Mouse (Mus musculus) right cerebral cortex, postnatal 4 days (tissue): Measurements from ENCODE around the gene Npff.

Experiments used
- DNase-seq: peaks from one replicate; pipeline ENCODE4 v3.0.0-alpha.2; 2022

Gene Npff

GRCm38 (mm10) chr15:102524892-102525485 is at the start of gene Npff:
Npff (minus strand) TSS chr15:102524942.
- peak; percentile 81 for DNase-seq

- DNase-seq, result no peak
Measured at GRCm38 (mm10) chr15:102572081-102572480, 47.3 kb upstream of the Npff start.

GRCm38 (mm10) chr15:102567849-102568248 is 43.1 kb upstream of the Npff start:
- no peak for DNase-seq

- no peak for DNase-seq
Measured at GRCm38 (mm10) chr15:102563681-102564080, 38.9 kb upstream of the Npff start.

GRCm38 (mm10) chr15:102563061-102563460 is 38.3 kb upstream of the Npff start:
- DNase-seq, result no peak

- no peak for DNase-seq
Measured at GRCm38 (mm10) chr15:102562491-102562890, 37.7 kb upstream of the Npff start.

- DNase-seq, result no peak
Measured at GRCm38 (mm10) chr15:102557580-102557979, 32.8 kb upstream of the Npff start.

GRCm38 (mm10) chr15:102555581-102555980 is 30.8 kb upstream of the Npff start:
- DNase-seq, result no peak

GRCm38 (mm10) chr15:102552599-102552998 is 27.9 kb upstream of the Npff start:
- DNase-seq, result no peak

- DNase-seq, result no peak
Measured at GRCm38 (mm10) chr15:102547478-102547877, 22.7 kb upstream of the Npff start.

GRCm38 (mm10) chr15:102546677-102547427 is 22.1 kb upstream of the Npff start:
- peak; percentile 58 for DNase-seq

GRCm38 (mm10) chr15:102546246-102546645 is 21.5 kb upstream of the Npff start:
- DNase-seq, result no peak

GRCm38 (mm10) chr15:102544801-102545200 is 20.1 kb upstream of the Npff start:
- no peak for DNase-seq

- DNase-seq, result no peak
Measured at GRCm38 (mm10) chr15:102533926-102534325, 9.2 kb upstream of the Npff start.

- DNase-seq, result no peak
Measured at GRCm38 (mm10) chr15:102532106-102532900, 7.6 kb upstream of the Npff start.

GRCm38 (mm10) chr15:102531586-102531985 is 6.8 kb upstream of the Npff start:
- no peak for DNase-seq

- no peak for DNase-seq
Measured at GRCm38 (mm10) chr15:102530566-102530965, 5.8 kb upstream of the Npff start.

GRCm38 (mm10) chr15:102528396-102528795 is 3.7 kb upstream of the Npff start:
- DNase-seq, result no peak

GRCm38 (mm10) chr15:102527936-102528335 is 3.2 kb upstream of the Npff start:
- DNase-seq, result no peak

GRCm38 (mm10) chr15:102526111-102527002 is 1.6 kb upstream of the Npff start:
- no peak for DNase-seq

- no peak for DNase-seq
Measured at GRCm38 (mm10) chr15:102521480-102521879, 3.3 kb downstream of the Npff start.

GRCm38 (mm10) chr15:102520416-102520815 is 4.3 kb downstream of the Npff start:
- DNase-seq, result no peak
